Mouse (Mus musculus): Measurements from ENCODE around the gene Casp9. TPM values are rescaled to one million over a fixed set of nuclear protein-coding genes. Genes with fewer than 3 reads are reported as not detected.

Gene Casp9
- total RNA-seq, 2 experiments from 2014 or later = 31.5 to 32.4 TPM

GRCm38 (mm10) chr4:141862867-141863266, 69.5 kb downstream of the Casp9 start:
- no peak for DNase-seq (ENCODE audit: low spot score in 2 of 2)

- no peak for DNase-seq (ENCODE audit: low spot score in 2 of 2)
Measured at GRCm38 (mm10) chr4:141863726-141864280, 70.4 kb downstream of the Casp9 start.

GRCm38 (mm10) chr4:141864506-141864905, 71.1 kb downstream of the Casp9 start:
- no peak for DNase-seq (ENCODE audit: low spot score in 2 of 2)

GRCm38 (mm10) chr4:141865006-141865405, 71.6 kb downstream of the Casp9 start:
- no peak for DNase-seq (ENCODE audit: low spot score in 2 of 2)

Other genes starting within 250 kb of the Casp9 start
- gene Fblim1, start 187.5 kb upstream of the Casp9 start, total RNA-seq (2021) = 10 to 100 TPM; 24.9 to 32.1 TPM
- 1 to 10 TPM; 3.7 to 3.8 TPM for gene Tmem82, start 175.0 kb upstream of the Casp9 start, total RNA-seq (2021)
- 1 to 10 TPM; 7.4 to 9.5 TPM for gene Slc25a34, start 169.8 kb upstream of the Casp9 start, total RNA-seq (2021)
- gene Plekhm2, start 128.7 kb upstream of the Casp9 start, total RNA-seq (2021) = 10 to 100 TPM; 55.5 to 60.5 TPM
- gene Rsc1a1, start 108.0 kb upstream of the Casp9 start, total RNA-seq (2021) = not detected
- 10 to 100 TPM; 51.8 to 56.0 TPM for gene Ddi2, start 70.2 kb upstream of the Casp9 start, total RNA-seq (2021)
- gene Agmat, start 46.9 kb upstream of the Casp9 start, total RNA-seq (2021) = 10 to 100 TPM in 1 of 2 experiments, 1 to 10 TPM in 1; 4.9 to 13.6 TPM
- gene Dnajc16, start 2.7 kb upstream of the Casp9 start, total RNA-seq (2021) = 10 to 100 TPM; 19.8 to 20.1 TPM
- 1,000 to 10,000 TPM in 1 of 2 experiments, under 1 TPM in 1; 0.56 to 1,571 TPM for gene Cela2a, start 32.5 kb downstream of the Casp9 start, total RNA-seq (2021)
- 10 to 100 TPM in 1 of 2 experiments, not detected in 1; 54.8 TPM for gene Ctrc, start 52.7 kb downstream of the Casp9 start, total RNA-seq (2021)
- gene Efhd2, start 81.3 kb downstream of the Casp9 start, total RNA-seq (2021) = 10 to 100 TPM; 36.3 to 37.1 TPM
- 1 to 10 TPM; 1.4 to 2.0 TPM for gene Fhad1, start 221.5 kb downstream of the Casp9 start, total RNA-seq (2021)